Mouse (Mus musculus): ENCODE measurements at regions not wholly inside any gene's neighbourhood (a gene's known extent, or its start where the extent isn't known, plus 50 kb on each side); places are given as distances from the start of the nearest gene placed in this dataset.
"Not testable (repeated sequence)": the region's sequence is repeated elsewhere in the genome, so short reads cannot be mapped to it uniquely, and the experiment has no call there.

DNA sequence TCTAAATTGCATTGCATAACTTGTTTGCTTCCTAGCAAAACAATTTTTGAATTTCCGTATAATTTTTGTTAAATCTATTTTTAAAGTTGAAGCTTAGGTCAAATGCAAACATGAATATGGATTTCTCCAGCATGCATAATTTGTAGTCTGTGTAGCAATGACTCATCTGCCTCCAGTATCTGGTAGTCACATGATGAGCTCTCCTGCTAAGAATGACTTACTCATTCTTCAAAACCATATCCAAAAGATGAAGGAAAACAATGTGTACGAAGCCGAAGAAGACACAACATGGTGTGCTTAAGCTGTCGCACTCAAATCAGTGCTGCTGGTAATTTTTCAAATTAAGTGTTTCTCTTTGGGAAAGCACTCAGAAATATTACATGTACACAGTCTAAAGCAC is 1453.2 kb upstream of the Gje1 start:
- TF ChIP-seq CTCF (IDR thresholded peaks at IDR 0.05; ENCODE audit: low read depth): no peak
- no peaks in the 10 kb centered on the region for H3K9me3 ChIP-seq (ENCODE audit: low read length)
- H3K9ac ChIP-seq: no peak overlapping the region
- H3K36me3 ChIP-seq (ENCODE audit: insufficient read depth): no peaks in the 10 kb centered on the region
- H3K4me3 ChIP-seq (ENCODE audit: low read depth, low read length): no peak overlapping the region
- WGBS: 62% methylated on average over 4 of the region's 4 CpGs
- no peak overlapping the region for H3K27ac ChIP-seq (ENCODE audit: low read depth, low read length)
- no peak overlapping the region for H3K4me2 ChIP-seq (ENCODE audit: low read depth)
- peak; percentile 61; the same call in 1 of the 2 replicates for ATAC-seq
- no peaks in the 10 kb centered on the region for H3K27me3 ChIP-seq (ENCODE audit: insufficient read depth, low read length)
- H3K4me1 ChIP-seq (ENCODE audit: insufficient read depth): no peaks in the 10 kb centered on the region
- peak; percentile 7 for DNase-seq

GRCm38 (mm10) chr10:16159542-16159941 is 1441.5 kb upstream of the Gje1 start:
- not testable (repeated sequence) for ATAC-seq; H3K27ac ChIP-seq (ENCODE audit: low read depth, low read length); H3K36me3 ChIP-seq (ENCODE audit: insufficient read depth); H3K4me2 ChIP-seq (ENCODE audit: low read depth); H3K27me3 ChIP-seq (ENCODE audit: insufficient read depth, low read length); H3K4me1 ChIP-seq (ENCODE audit: insufficient read depth); H3K9me3 ChIP-seq (ENCODE audit: low read length); H3K4me3 ChIP-seq (ENCODE audit: low read depth, low read length); H3K9ac ChIP-seq; DNase-seq
- 93% methylated on average over 6 of the region's 6 CpGs for WGBS

DNA sequence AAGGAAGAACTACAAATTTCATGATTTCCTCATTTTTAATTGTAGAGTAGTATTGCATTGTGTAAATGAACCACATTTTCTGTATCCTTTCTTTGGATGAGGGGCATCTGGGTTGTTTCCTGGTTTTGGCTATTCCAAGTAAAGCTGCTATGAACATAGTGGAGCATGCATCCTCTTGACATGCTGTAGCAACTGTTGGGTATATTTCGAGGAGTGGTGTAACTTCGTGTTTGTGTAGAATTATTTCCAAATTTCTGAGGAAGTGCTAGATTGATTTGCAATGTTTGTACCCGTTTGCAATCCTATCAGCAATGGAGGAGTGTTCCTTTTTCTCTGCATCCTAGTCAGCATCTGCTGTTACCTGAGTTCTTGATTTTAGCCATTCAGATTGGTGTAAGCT is 1440.4 kb upstream of the Gje1 start:
- H3K4me1 ChIP-seq (ENCODE audit: insufficient read depth): no peaks in the 10 kb centered on the region
- H3K4me2 ChIP-seq (ENCODE audit: low read depth): no peak overlapping the region
- 86% methylated on average over 3 of the region's 3 CpGs for WGBS
- TF ChIP-seq CTCF (IDR thresholded peaks at IDR 0.05; ENCODE audit: low read depth): no peak
- no peaks in the 10 kb centered on the region for H3K9me3 ChIP-seq (ENCODE audit: low read length)
- no peak for ATAC-seq
- H3K4me3 ChIP-seq (ENCODE audit: low read depth, low read length): no peak overlapping the region
- no peak overlapping the region for H3K9ac ChIP-seq
- H3K36me3 ChIP-seq (ENCODE audit: insufficient read depth): no peaks in the 10 kb centered on the region
- H3K27me3 ChIP-seq (ENCODE audit: insufficient read depth, low read length): no peaks in the 10 kb centered on the region
- DNase-seq: no peak
- no peak overlapping the region for H3K27ac ChIP-seq (ENCODE audit: low read depth, low read length)

DNA sequence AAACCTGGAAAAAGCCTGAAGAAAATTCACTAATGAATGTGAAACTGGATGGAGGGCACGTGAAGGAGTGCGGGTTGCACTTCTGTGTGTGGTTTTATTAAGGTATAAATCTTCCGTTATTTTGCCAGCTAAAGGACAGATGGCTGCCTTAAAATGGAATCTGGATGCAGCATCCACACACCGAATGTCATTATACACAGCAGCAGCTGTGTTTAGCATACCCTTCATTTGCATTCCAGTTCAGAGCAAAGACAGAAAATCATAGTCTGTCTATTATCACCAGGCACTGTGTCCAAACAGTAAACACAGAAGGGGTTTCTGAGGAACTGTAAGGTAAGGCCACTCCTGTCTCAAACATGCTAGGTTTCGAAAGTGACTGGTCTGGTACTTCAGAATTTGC is 1438.9 kb upstream of the Gje1 start:
- H3K4me3 ChIP-seq (ENCODE audit: low read depth, low read length): no peak overlapping the region
- no peaks in the 10 kb centered on the region for H3K27me3 ChIP-seq (ENCODE audit: insufficient read depth, low read length)
- no peak overlapping the region; the same call in 1 of the 2 replicates for H3K27ac ChIP-seq (ENCODE audit: low read depth, low read length)
- no peak for TF ChIP-seq CTCF (IDR thresholded peaks at IDR 0.05; ENCODE audit: low read depth)
- H3K4me2 ChIP-seq (ENCODE audit: low read depth): no peak overlapping the region
- DNase-seq: peak; percentile 21
- no peak overlapping the region for H3K9ac ChIP-seq
- no peaks in the 10 kb centered on the region for H3K36me3 ChIP-seq (ENCODE audit: insufficient read depth)
- H3K9me3 ChIP-seq (ENCODE audit: low read length): no peaks in the 10 kb centered on the region
- WGBS: 43% methylated on average over 5 of the region's 5 CpGs
- ATAC-seq: peak; percentile 43; the same call in 1 of the 2 replicates
- no peaks in the 10 kb centered on the region for H3K4me1 ChIP-seq (ENCODE audit: insufficient read depth)

DNA sequence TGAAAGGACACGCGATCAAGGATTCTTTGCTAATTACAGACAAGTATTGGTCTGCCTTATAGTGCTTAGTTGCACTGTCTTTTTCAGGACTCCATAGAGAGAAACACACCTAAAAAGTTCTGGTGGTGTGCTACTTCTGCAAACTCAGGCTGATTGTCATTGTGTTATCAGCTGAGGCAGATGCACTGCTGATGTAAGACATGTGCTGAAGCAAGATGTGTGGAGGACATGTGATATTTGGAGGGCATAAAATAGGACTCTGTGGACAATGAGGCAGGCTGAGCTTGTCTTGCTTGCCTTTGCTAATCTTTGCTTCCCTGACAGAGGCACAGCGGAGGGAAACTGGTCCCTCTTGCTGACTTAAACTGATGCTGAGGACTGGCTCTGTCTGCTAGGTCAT is 1431.0 kb upstream of the Gje1 start:
- no peaks in the 10 kb centered on the region for H3K9me3 ChIP-seq (ENCODE audit: low read length)
- H3K36me3 ChIP-seq (ENCODE audit: insufficient read depth): no peaks in the 10 kb centered on the region
- H3K27me3 ChIP-seq (ENCODE audit: insufficient read depth, low read length): no peaks in the 10 kb centered on the region
- ATAC-seq (no peak), DNase-seq (no peak)
- H3K4me1 ChIP-seq (ENCODE audit: insufficient read depth): no peaks in the 10 kb centered on the region
- no peak overlapping the region for H3K4me2 ChIP-seq (ENCODE audit: low read depth)
- no peak overlapping the region for H3K27ac ChIP-seq (ENCODE audit: low read depth, low read length)
- TF ChIP-seq CTCF (IDR thresholded peaks at IDR 0.05; ENCODE audit: low read depth): no peak
- no peak overlapping the region for H3K9ac ChIP-seq
- WGBS: 95% methylated on average over 3 of the region's 3 CpGs
- no peak overlapping the region for H3K4me3 ChIP-seq (ENCODE audit: low read depth, low read length)

DNA sequence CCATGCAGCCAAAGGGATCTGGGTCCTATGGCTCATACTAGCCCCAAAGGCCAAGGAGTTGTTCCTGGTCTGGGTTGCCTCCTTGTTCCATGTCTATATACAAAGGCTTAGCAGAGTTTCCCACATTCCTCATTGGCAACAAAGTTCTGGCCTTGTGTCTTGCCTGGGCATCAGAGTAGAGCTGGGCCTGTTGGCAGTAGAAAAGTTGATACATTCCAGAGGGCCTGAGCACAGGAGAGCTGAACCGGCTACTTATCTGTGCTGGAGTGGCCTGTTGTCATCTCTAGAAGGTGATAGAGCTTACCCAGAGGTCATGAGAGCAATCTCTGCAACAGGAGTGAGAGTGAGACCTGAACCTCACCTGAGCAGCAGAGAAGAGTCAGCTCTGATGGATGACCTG is 1427.4 kb upstream of the Gje1 start:
- ATAC-seq (no peak), DNase-seq (no peak)
- no peak overlapping the region for H3K4me2 ChIP-seq (ENCODE audit: low read depth)
- no peaks in the 10 kb centered on the region for H3K4me1 ChIP-seq (ENCODE audit: insufficient read depth)
- no peaks in the 10 kb centered on the region for H3K36me3 ChIP-seq (ENCODE audit: insufficient read depth)
- 97% methylated on average over 1 of the region's 1 CpGs for WGBS
- no peak overlapping the region for H3K4me3 ChIP-seq (ENCODE audit: low read depth, low read length)
- TF ChIP-seq CTCF (IDR thresholded peaks at IDR 0.05; ENCODE audit: low read depth): no peak
- no peak overlapping the region for H3K9ac ChIP-seq
- no peaks in the 10 kb centered on the region for H3K27me3 ChIP-seq (ENCODE audit: insufficient read depth, low read length)
- no peaks in the 10 kb centered on the region for H3K9me3 ChIP-seq (ENCODE audit: low read length)
- H3K27ac ChIP-seq (ENCODE audit: low read depth, low read length): no peak overlapping the region

- H3K27me3 ChIP-seq (ENCODE audit: insufficient read depth, low read length): no peaks in the 10 kb centered on the region
- 43% methylated on average over 2 of the region's 2 CpGs for WGBS
- H3K27ac ChIP-seq (ENCODE audit: low read depth, low read length): no peak overlapping the region
- no peaks in the 10 kb centered on the region for H3K4me1 ChIP-seq (ENCODE audit: insufficient read depth)
- H3K9ac ChIP-seq: no peak overlapping the region
- DNase-seq: peak; percentile 27
- H3K36me3 ChIP-seq (ENCODE audit: insufficient read depth): no peaks in the 10 kb centered on the region
- no peaks in the 10 kb centered on the region for H3K9me3 ChIP-seq (ENCODE audit: low read length)
- no peak overlapping the region for H3K4me2 ChIP-seq (ENCODE audit: low read depth)
- TF ChIP-seq CTCF (IDR thresholded peaks at IDR 0.05; ENCODE audit: low read depth): no peak
- no peak overlapping the region for H3K4me3 ChIP-seq (ENCODE audit: low read depth, low read length)
- peak; percentile 79 for ATAC-seq
Observed at GRCm38 (mm10) chr10:16123902-16124301, 1405.9 kb upstream of the Gje1 start.

DNA sequence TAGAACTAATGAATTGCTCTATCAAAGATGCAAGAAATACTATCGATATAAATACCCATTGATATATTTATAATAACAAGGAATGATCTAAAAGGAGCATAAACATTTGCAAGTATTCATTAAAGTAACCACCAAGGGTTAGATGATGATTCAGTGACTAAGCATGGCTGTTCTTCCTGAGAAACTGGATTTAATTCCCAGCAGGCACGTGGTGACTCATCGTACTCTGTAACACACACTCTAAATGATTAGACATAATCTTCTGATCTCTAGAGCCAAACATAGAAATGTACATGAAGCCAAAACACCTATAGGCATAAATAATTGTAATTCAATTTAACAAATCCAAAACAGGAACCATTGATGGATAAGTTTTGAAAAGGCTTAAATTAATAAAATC is 1370.2 kb upstream of the Gje1 start:
- Histone ChIP-seq H3K4me3 (ENCODE audit: low read depth, low read length) (no peak overlapping the region), H3K9me3 (ENCODE audit: low read length) (no peaks in the 10 kb centered on the region), H3K27ac (ENCODE audit: low read depth, low read length) (no peak overlapping the region), H3K4me1 (ENCODE audit: insufficient read depth) (no peaks in the 10 kb centered on the region), H3K36me3 (ENCODE audit: insufficient read depth) (no peaks in the 10 kb centered on the region), H3K27me3 (ENCODE audit: insufficient read depth, low read length) (no peaks in the 10 kb centered on the region), H3K4me2 (ENCODE audit: low read depth) (no peak overlapping the region), H3K9ac (no peak overlapping the region)
- no peak for DNase-seq
- 88% methylated on average over 3 of the region's 3 CpGs for WGBS
- no peak for TF ChIP-seq CTCF (IDR thresholded peaks at IDR 0.05; ENCODE audit: low read depth)
- no peak for ATAC-seq

Measured in forebrain, postnatal 0 days (tissue).